Mouse (Mus musculus): Measurements from ENCODE around the gene Adamtsl1. TPM values are rescaled to one million over a fixed set of nuclear protein-coding genes. Genes with fewer than 3 reads are reported as not detected.

The Adamtsl1 gene
- polyA plus RNA-seq, 1 experiment from 2014 or later = 7.3 TPM

DNA sequence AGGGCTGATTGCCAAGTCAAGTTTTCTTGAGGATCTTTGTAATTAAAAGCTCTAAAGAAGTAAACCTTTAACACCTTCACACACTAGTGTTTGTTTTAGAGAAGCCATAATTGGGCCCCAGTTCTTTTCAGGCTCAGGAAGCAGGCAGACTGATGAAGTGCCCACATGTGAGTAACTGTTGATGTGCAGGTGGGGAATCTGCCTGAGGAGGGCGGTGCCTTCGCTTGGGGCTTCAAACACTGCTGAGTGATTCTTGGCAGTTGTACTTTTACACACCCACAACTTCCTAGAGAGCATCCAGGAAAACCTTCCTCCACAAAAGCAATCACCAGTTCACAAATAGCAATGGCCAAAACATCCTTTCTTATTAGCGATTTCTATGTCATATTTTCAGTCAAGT is 719.2 kb downstream of the Adamtsl1 start:
- H3K4me1 ChIP-seq = no peaks in the 10 kb centered on the region
- H3K27me3 ChIP-seq (ENCODE audit: insufficient read depth, poor library complexity, severe bottlenecking) = no peaks in the 10 kb centered on the region
- H3K9me3 ChIP-seq = no peaks in the 10 kb centered on the region
- H3K36me3 ChIP-seq = no peaks in the 10 kb centered on the region
- no peak overlapping the region for H3K27ac ChIP-seq
- H3K4me3 ChIP-seq = no peak overlapping the region
- 77% methylated on average over 3 of the region's 3 CpGs for WGBS
- no peak for DNase-seq (ENCODE audit: low spot score)

- DNase-seq (ENCODE audit: low spot score) = no peak
- no peaks in the 10 kb centered on the region for H3K36me3 ChIP-seq
- 78% methylated on average over 2 of the region's 2 CpGs for WGBS
Measured at GRCm38 (mm10) chr4:86241854-86242424, 728.0 kb downstream of the Adamtsl1 start.

DNA sequence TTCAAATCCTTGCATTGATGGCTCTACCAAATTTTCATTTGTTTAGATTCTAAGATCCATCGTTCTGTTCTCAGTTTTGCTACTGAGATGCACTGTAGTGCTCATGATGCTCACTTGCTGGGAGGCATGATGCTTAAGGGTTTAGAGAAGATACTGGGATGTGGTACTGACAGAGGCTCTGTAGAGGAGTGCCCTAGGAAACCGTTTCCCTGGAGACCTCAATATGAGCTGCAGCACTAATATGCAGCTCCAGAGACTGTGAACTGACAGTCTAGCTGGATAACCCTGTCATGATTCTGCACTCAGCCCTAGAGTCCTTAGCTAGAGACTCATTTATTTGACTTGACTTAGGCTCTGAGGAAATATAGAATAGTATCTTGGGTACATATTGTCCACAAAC is 756.1 kb downstream of the Adamtsl1 start:
- no peaks in the 10 kb centered on the region for H3K27me3 ChIP-seq (ENCODE audit: insufficient read depth, poor library complexity, severe bottlenecking)
- DNase-seq (ENCODE audit: low spot score) = no peak
- 69% methylated on average over 2 of the region's 2 CpGs for WGBS

More at GRCm38 (mm10) chr4:86241854-86242424, 728.0 kb downstream of the Adamtsl1 start:
- Histone ChIP-seq H3K9me3 (no peaks in the 10 kb centered on the region), H3K27ac (no peak overlapping the region), H3K27me3 (ENCODE audit: insufficient read depth, poor library complexity, severe bottlenecking) (no peaks in the 10 kb centered on the region), H3K4me1 (no peaks in the 10 kb centered on the region), H3K4me3 (no peak overlapping the region)

GRCm38 (mm10) chr4:86273703-86274355 is 759.9 kb downstream of the Adamtsl1 start:
- Histone ChIP-seq H3K4me1 (no peaks in the 10 kb centered on the region), H3K36me3 (no peaks in the 10 kb centered on the region), H3K4me3 (no peak overlapping the region), H3K27ac (no peak overlapping the region), H3K27me3 (ENCODE audit: insufficient read depth, poor library complexity, severe bottlenecking) (no peaks in the 10 kb centered on the region), H3K9me3 (no peaks in the 10 kb centered on the region)
- WGBS = 73% methylated on average over 6 of the region's 6 CpGs
- DNase-seq (ENCODE audit: low spot score) = no peak

More for the DNA sequence above, 756.1 kb downstream of the Adamtsl1 start:
- H3K4me1 ChIP-seq = no peaks in the 10 kb centered on the region
- H3K9me3 ChIP-seq = no peaks in the 10 kb centered on the region
- no peak overlapping the region for H3K4me3 ChIP-seq
- H3K27ac ChIP-seq = no peak overlapping the region
- H3K36me3 ChIP-seq = no peaks in the 10 kb centered on the region

DNA sequence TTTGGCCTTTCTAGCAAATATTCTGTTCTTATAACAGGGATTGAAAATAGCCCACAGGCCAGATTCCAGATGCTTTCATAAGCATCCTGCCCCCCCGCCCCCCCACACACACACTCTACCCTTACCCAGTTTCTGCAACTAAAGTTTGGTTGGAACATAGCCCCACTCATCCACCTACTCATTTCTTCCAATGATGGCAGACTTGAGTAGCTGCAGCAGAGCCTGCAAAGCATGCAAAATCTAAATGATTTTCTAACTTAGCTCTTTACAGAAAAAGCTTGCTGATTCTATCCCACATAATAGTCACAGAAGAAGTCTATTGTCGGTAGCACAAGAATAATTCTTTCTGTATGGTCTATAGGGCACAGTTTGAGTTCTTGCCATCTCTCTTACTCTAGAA is 760.7 kb downstream of the Adamtsl1 start:
- Histone ChIP-seq H3K36me3 (no peaks in the 10 kb centered on the region), H3K9me3 (no peaks in the 10 kb centered on the region), H3K4me1 (no peaks in the 10 kb centered on the region), H3K27ac (no peak overlapping the region), H3K4me3 (no peak overlapping the region), H3K27me3 (ENCODE audit: insufficient read depth, poor library complexity, severe bottlenecking) (no peaks in the 10 kb centered on the region)
- DNase-seq (ENCODE audit: low spot score) = no peak
- 83% methylated on average over 2 of the region's 2 CpGs for WGBS

DNA sequence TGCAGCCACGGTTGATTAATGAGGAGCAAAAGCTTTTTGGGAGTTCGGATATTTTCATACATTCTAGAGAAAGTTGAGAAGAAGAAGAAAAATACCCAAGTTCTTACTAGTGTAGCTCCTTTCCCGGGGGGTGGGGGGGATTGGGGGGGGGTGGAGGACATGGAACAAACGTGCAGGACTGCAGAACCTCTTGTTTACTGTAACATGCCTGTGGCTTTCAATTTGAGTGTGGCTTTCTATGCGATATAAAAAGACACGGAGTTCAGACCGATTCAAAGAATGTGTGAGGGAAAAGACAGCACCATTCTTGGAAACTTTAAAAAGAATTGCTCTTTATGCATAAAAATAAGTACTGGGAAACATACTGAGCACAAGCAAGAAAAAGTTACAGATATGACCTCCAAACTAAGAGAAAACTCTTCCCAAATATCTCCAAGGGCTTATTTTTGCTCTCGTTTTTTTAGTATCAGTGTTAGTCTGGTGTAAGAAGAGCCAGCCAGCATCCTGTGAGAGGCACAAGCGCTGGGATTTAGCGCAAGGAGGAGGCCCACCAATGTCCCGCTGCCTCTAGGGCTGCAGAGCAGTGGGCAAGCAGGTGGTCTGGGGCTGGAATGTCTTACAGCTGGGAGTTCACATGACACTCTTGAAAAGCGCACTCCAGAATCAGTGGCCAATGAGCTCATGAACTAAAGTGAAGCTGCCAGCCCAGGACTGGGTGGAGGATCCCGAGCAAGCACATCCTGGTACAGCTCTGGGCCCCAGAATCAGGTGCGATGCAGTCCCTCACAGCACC is 762.2 kb downstream of the Adamtsl1 start:
- DNase-seq (ENCODE audit: low spot score) = no peak
- H3K9me3 ChIP-seq = no peaks in the 10 kb centered on the region
- H3K27me3 ChIP-seq (ENCODE audit: insufficient read depth, poor library complexity, severe bottlenecking) = no peaks in the 10 kb centered on the region
- H3K36me3 ChIP-seq = no peaks in the 10 kb centered on the region
- H3K4me3 ChIP-seq = no peak overlapping the region
- WGBS = 70% methylated on average over 14 of the region's 14 CpGs
- H3K4me1 ChIP-seq = no peaks in the 10 kb centered on the region
- H3K27ac ChIP-seq = no peak overlapping the region

DNA sequence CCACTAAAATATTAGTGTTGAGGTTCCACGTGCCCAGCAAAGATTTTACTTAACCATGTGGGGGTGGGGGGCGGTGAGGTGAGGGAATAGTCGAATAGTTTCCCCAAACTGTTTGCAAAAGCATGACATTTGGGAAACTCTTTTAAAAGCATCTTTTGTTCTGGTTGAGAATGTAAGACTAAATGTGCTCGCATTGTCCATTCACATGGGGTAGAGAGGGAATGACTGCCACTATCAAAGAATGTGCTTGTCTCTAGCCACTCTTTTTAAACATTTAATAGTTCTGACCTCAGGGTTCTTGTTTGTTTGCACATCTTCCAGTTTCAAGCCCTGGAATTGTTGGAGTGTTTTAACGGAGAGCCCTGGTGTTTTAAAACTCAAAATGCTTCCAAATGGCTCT is 764.6 kb downstream of the Adamtsl1 start:
- no peak overlapping the region for H3K27ac ChIP-seq
- H3K27me3 ChIP-seq (ENCODE audit: insufficient read depth, poor library complexity, severe bottlenecking) = no peaks in the 10 kb centered on the region
- no peaks in the 10 kb centered on the region for H3K4me1 ChIP-seq
- 77% methylated on average over 5 of the region's 5 CpGs for WGBS
- no peaks in the 10 kb centered on the region for H3K9me3 ChIP-seq
- H3K4me3 ChIP-seq = no peak overlapping the region
- H3K36me3 ChIP-seq = no peaks in the 10 kb centered on the region
- DNase-seq (ENCODE audit: low spot score) = no peak

DNA sequence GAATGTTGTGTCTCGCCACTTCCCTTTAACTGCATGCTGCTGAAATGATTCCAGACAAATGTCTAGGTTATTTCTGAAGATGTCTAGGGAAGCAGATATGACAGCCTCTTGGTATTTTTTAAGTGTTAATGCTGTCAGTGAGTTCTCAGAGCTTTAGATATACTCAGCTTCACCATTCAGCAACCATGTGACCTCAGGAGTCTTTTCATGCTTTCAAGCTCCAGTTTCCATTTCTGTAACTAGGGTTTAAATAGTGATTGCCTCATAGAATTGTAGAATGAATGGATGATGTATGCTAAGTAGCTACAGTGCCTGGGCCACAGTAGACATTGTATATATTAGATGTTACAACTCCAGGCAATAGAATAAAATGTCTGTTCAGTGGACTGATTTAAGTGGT is 772.6 kb downstream of the Adamtsl1 start:
- Histone ChIP-seq H3K36me3 (no peaks in the 10 kb centered on the region), H3K27me3 (ENCODE audit: insufficient read depth, poor library complexity, severe bottlenecking) (no peaks in the 10 kb centered on the region), H3K4me1 (peaks cover 8% of the 10 kb centered on the region), H3K9me3 (no peaks in the 10 kb centered on the region), H3K27ac (no peak overlapping the region), H3K4me3 (no peak overlapping the region)
- DNase-seq (ENCODE audit: low spot score) = no peak
- WGBS = 67% methylated on average over 1 of the region's 1 CpGs

- WGBS = 88% methylated on average over 4 of the region's 4 CpGs
- Histone ChIP-seq H3K9me3 (no peaks in the 10 kb centered on the region), H3K4me3 (no peak overlapping the region), H3K27me3 (ENCODE audit: insufficient read depth, poor library complexity, severe bottlenecking) (no peaks in the 10 kb centered on the region), H3K36me3 (no peaks in the 10 kb centered on the region), H3K27ac (no peak overlapping the region), H3K4me1 (peaks cover 8% of the 10 kb centered on the region)
- no peak for DNase-seq (ENCODE audit: low spot score)
Measured at GRCm38 (mm10) chr4:86288264-86288663, 774.3 kb downstream of the Adamtsl1 start.

DNA sequence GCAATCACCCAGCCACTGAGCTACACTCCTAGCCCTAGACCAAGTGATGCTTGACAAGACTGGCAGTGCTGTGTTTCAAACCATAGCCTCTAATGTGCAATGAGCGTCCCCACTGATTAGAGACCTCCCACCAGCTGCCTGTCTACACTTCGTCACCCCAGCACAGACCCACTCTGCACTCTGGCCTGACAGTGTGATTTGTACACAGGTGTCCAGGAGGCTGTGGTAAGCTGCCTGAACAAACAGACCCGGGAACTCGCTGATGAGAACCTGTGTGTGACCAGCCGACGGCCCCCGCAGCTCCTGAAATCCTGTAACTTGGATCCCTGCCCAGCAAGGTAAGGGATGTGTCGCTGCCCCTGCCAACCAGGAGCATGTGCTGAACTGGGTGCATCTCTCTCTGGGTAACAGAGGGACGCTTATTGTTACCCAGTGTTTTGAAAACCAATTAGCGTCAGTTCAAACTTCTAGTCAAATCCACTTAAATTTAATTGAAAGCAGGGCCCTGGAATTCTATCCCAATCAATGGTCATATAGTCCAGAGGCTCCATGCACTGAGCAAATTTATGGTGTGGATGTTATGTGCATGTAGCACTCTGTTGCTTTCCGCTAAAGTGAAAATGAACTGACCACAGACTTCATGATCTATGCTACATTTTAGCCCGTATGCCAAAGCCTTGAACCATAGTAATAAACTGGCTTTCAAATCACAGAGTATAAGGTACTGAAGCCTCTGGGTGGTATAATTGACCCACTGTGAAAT is 775.7 kb downstream of the Adamtsl1 start:
- Histone ChIP-seq H3K27me3 (ENCODE audit: insufficient read depth, poor library complexity, severe bottlenecking) (no peaks in the 10 kb centered on the region), H3K4me3 (no peak overlapping the region), H3K9me3 (no peaks in the 10 kb centered on the region), H3K4me1 (peaks cover 8% of the 10 kb centered on the region), H3K27ac (peak overlapping the region; percentile 73), H3K36me3 (no peaks in the 10 kb centered on the region)
- no peak for DNase-seq (ENCODE audit: low spot score)
- 67% methylated on average over 12 of the region's 12 CpGs for WGBS

- Histone ChIP-seq H3K4me1 (peaks cover 3% of the 10 kb centered on the region; the same call in 1 of the 2 replicates), H3K27ac (no peak overlapping the region)
Measured at GRCm38 (mm10) chr4:86294828-86295251, 780.9 kb downstream of the Adamtsl1 start.

DNA sequence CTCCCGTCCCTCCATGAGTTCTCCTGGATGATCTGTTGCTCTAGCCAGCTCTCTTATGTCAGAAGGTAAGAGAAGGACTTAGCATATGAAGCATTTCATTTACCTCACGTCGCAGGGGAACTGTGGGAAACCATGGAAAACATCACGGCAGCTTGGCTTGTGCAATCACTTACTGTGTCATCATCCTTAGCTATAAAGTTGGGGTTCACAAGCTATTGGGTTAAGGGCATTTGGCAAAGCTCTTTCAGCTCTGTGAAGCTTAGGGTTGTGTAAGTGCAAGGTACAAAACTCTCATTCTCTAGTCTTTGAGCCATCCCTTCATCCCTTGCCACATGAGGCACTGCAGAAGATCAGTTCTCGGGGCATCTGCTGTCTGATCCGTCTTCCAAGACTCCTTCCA is 787.5 kb downstream of the Adamtsl1 start:
- no peak for DNase-seq (ENCODE audit: low spot score)
- no peaks in the 10 kb centered on the region for H3K9me3 ChIP-seq
- H3K27me3 ChIP-seq (ENCODE audit: insufficient read depth, poor library complexity, severe bottlenecking) = no peaks in the 10 kb centered on the region
- no peak overlapping the region for H3K4me3 ChIP-seq
- 74% methylated on average over 6 of the region's 6 CpGs for WGBS
- H3K27ac ChIP-seq = no peak overlapping the region
- H3K36me3 ChIP-seq = no peaks in the 10 kb centered on the region
- H3K4me1 ChIP-seq = no peaks in the 10 kb centered on the region

More at GRCm38 (mm10) chr4:86294828-86295251, 780.9 kb downstream of the Adamtsl1 start:
- 52% methylated on average over 2 of the region's 2 CpGs for WGBS
- DNase-seq (ENCODE audit: low spot score) = no peak
- H3K27me3 ChIP-seq (ENCODE audit: insufficient read depth, poor library complexity, severe bottlenecking) = no peaks in the 10 kb centered on the region
- no peak overlapping the region for H3K4me3 ChIP-seq
- H3K36me3 ChIP-seq = no peaks in the 10 kb centered on the region
- no peaks in the 10 kb centered on the region for H3K9me3 ChIP-seq
